Mouse (Mus musculus) telencephalon, adult 2 months (tissue): ENCODE measurements at regions not wholly inside any gene's neighbourhood (a gene's known extent, or its start where the extent isn't known, plus 50 kb on each side); places are given as distances from the start of the nearest gene placed in this dataset.

Experiments
- DNase-seq: peaks from one replicate; pipeline ENCODE4 v3.0.0-alpha.2; 2011; ENCODE audit warnings: low read depth, low spot score

- DNase-seq, result no peak
Measured at GRCm38 (mm10) chr1:155041592-155041991, 57.8 kb downstream of the Ier5 start.

GRCm38 (mm10) chr1:155040939-155041371 lies 58.5 kb downstream of the Ier5 start:
- no peak for DNase-seq

- DNase-seq, result no peak
Measured at GRCm38 (mm10) chr1:155040086-155040726, 59.2 kb downstream of the Ier5 start.

- DNase-seq, result peak; percentile 89
Measured at GRCm38 (mm10) chr1:155038631-155039625, 60.5 kb downstream of the Ier5 start.

- DNase-seq, result no peak
Measured at GRCm38 (mm10) chr1:155037479-155037878, 62.0 kb downstream of the Ier5 start.

- DNase-seq, result no peak
Measured at GRCm38 (mm10) chr1:155030908-155031307, 68.5 kb downstream of the Ier5 start.

GRCm38 (mm10) chr1:155029195-155029879 lies 70.1 kb downstream of the Ier5 start:
- peak; percentile 88 for DNase-seq

- DNase-seq, result no peak
Measured at GRCm38 (mm10) chr1:155028735-155029134, 70.7 kb downstream of the Ier5 start.

GRCm38 (mm10) chr1:155028147-155028546 lies 71.3 kb downstream of the Ier5 start:
- DNase-seq, result no peak

- DNase-seq, result no peak
Measured at GRCm38 (mm10) chr1:155027583-155027982, 71.9 kb downstream of the Ier5 start.

GRCm38 (mm10) chr1:155025862-155026478 lies 73.5 kb downstream of the Ier5 start:
- DNase-seq, result no peak

GRCm38 (mm10) chr1:155023324-155023723 lies 76.1 kb downstream of the Ier5 start:
- no peak for DNase-seq

- DNase-seq, result no peak
Measured at GRCm38 (mm10) chr1:155015669-155016068, 83.8 kb downstream of the Ier5 start.

- DNase-seq, result no peak
Measured at GRCm38 (mm10) chr1:155014944-155015343, 84.5 kb downstream of the Ier5 start.

- DNase-seq, result peak; percentile 60
Measured at GRCm38 (mm10) chr1:155013784-155014183, 85.7 kb downstream of the Ier5 start.

- no peak for DNase-seq
Measured at GRCm38 (mm10) chr1:155013361-155013760, 86.1 kb downstream of the Ier5 start.

- peak; percentile 73 for DNase-seq
Measured at GRCm38 (mm10) chr1:155006539-155007486, 92.6 kb downstream of the Ier5 start.

GRCm38 (mm10) chr1:155006099-155006498 lies 93.3 kb downstream of the Ier5 start:
- DNase-seq, result no peak

- no peak for DNase-seq
Measured at GRCm38 (mm10) chr1:155000301-155000700, 99.1 kb downstream of the Ier5 start.

- DNase-seq, result peak; percentile 28
Measured at GRCm38 (mm10) chr1:154999501-155000131, 99.8 kb downstream of the Ier5 start.
